Mouse (Mus musculus): Measurements from ENCODE around the gene Bcat1.

GRCm38 (mm10) chr6:145121590-145122420 lies 45.8 kb upstream of the Bcat1 start:
- no peak for TF ChIP-seq CTCF (IDR thresholded peaks at IDR 0.05)
- no peak for TF ChIP-seq EP300 (IDR thresholded peaks at IDR 0.05)
